Mouse (Mus musculus) lung, postnatal 25 days (tissue): ENCODE data around the gene Dagla.
A peak's percentile ranks its signal among the peaks of the same experiment; 100 is the strongest.

ENCODE experiments used
- DNase-seq: peaks from one replicate; pipeline ENCODE4 v3.0.0; 2022; ENCODE audit warnings: low spot score

Dagla gene

DNA sequence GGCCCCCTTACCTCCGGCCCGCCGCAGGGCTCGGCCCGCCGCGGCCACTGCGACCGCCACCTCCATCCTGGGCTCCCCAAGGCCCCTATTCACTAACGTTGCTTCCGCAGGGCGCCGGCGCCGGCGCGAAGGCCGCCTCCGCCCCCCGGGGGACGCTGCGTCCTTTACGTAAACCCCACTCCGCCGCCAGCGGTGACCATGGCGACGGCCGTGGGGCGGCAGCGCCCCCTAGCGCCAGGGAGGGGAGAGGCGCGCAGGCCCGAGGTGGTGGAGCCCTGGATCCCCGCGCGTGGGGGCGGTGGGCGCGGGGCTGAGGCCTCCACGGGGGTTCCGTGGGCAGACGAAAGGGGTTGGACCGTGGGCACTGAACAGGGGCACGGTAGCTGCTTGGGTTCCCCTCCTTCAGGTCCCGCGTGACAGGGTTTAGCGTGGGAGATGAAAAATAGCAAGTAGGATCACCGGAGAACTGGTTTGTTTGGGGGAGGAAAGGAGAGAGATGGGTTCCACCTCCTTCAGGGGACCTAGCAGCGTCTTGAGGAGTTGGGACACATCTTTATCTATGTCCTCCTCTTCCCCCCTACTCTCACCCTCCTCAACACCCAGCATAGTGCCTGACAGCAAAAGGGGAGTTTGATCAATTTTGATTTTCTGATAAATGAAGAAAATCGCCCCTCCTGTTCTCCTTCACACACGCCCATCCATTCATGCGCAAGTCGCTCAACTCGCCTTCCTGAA lies at the start of gene Dagla:
Dagla (minus strand) TSS at position 68 of the 735 bp plus-strand sequence.
- DNase-seq: peak; percentile 64

DNA sequence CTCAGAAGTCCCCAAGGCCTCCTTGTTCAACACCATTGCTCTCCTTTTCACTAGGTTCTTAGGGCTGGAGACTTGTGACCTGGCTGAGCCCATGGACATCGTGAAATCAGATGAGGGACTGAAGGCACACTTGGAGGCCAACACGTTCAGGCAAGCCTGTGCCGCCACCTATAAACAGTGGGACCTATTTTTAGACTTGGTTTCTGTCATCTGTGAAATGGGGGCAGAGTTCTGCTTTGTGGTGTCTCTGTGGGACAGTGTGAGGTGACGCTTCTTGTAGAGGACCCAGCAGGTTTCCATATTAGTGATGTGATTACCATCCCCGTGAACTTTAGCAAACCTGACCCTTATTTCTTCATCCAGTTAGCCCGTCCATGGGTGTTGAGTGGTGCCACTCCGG lies 47.5 kb upstream of the Dagla start:
- no peak for DNase-seq

DNA sequence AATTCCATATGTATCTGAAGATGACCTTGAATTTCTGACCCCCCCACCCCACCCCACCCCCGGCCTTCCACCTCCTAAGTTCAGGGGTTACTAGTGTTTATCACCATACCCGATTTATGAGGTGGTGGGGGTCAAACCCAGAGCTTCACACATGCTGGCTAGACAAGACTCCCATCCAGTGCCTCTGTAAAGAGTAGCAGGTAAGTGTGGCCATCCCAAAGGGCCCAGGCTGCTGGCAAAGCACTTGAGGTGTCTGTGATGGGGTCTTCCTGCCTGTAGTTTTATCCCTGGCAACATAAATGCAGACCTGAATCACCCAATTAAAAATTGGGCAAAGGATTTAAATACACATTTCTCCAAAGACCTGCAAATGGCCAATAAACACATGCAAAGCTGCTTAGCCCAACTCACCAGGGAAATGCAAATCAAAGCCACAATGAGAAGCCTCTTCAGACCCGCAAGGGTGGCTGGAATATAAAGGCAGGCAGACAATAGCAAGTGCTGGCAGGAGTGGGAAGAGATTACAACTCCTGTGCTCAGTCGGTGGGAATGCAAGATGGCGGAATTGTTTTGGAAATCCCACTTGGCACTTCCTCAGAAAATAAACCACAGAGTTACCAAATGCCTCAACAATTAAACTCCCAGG lies 43.1 kb upstream of the Dagla start:
- no peak for DNase-seq

DNA sequence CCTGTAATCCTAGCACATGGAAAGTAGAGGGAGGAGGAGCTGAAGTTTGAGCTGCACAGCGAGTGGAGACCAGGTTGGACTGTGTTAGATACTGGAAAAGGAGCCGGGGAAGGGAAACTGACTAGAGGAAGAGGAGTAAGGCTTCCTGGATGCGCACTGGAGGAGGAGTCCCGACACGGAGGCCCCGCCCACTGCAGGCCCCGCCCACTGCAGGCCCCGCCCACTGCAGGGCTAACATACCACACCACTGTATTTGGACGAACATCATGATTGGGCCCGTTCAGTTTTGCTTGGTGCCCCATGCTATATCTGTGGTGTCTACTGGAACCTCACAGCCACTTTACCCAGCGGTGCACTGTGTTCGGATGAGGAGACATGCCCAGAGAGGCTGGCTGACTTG lies 41.0 kb upstream of the Dagla start:
- DNase-seq: no peak

DNA sequence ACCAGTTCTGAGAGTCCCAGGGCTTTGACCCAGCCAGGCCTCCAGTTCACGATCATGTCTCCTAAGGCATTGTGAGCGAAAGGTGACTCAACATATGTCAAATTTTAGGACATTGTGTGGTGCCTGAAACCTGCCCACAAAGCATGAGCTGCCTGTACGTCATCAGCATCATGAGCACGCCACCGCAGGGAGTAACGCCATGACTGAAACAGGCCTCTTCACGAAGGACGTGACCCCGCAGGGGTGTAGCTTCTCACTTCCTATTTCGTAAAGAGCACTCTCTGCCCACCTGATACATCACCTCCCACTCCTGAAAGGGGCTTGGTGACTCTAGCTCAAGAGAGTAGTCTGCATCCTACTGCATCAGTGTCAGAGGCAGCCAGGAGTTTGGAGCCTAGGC lies 39.2 kb upstream of the Dagla start:
- DNase-seq: no peak

DNA sequence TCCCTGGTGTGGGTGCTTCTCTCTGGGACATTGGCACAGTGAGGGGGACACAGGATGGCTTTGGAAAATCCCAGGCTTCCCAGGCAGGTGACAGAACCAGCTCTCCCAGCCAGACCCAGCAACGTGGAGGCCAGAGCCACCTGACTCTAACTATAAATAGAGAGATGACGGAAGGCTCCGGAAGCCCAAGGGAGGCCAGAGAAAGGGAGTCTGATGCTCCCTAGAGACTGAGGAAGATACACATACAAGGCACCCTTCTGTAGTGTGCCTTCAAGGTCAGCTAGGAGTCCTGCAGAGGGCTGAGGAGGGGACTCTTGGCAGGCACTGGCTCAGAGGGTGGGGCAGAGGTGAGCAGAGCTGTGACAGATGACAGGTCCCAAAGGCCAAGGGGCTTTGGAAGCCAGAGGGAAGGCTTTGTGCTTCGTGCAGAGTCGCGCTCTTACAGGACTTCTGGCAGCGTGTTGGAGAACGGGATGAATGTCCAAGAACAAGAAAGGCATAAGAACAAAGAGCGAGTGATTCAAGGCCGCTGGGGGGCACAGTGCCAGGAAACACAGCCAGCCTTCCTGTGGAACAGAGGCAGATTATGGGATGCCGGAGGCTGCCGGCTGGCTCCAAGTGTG lies 37.3 kb upstream of the Dagla start:
- DNase-seq: peak; percentile 20

DNA sequence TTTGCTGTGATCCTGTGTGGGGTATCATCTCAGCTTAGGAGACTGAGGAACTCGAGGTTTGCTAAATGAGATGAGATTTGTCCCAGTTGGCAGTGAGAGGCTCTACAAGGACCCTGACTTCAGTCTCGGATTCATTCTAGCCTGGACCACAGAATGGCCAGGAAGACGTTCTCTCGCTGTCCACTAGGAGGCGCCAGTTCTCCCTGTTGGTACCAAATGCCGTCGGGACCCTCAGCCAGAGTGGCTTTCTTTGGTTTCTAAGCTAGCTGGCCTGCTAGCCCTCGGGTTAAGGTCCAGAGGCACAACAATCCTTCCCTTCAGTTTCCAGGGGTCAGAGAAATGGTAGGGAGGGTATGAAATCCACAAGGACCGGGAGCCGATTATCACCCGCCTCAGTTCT lies 36.5 kb upstream of the Dagla start:
- peak; percentile 35 for DNase-seq

DNA sequence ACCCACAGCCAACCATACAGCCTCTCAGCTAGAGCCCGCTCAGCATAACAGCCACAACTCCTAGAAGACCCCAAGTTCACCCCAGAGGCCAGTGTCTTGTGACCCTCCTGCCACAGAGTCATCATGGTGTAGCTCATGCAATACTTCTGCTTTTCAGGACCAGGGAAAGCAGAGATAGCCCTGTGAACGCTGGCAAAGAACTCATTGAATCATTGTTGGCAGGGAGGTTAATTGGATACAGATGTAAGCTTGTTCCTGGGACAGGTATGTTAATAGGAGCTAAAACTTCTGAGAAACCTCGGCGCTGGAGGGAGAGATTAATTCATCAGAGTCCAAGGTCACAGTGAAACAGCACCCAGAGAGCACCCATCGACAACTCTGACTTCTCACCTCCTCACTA lies 36.0 kb upstream of the Dagla start:
- no peak for DNase-seq

DNA sequence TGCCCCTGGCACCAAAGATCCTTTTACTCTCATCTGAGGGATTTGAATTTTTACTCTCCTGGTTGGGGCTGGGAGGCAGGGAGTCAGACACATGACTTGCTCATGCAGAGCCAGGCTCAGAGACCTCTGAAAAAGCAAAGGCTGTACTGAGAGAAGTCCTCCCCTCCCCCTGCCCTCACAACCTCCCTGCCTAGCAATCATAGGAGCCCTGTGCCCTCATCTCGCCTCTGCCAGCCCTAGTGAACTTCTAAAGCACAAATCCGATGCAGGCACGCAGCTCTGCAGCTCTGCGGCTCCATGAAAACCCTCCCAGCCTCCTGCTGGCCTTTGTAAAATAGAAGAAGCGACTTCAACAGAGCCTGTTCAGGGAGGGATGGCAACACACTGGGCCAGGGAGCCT lies 34.6 kb upstream of the Dagla start:
- no peak for DNase-seq

DNA sequence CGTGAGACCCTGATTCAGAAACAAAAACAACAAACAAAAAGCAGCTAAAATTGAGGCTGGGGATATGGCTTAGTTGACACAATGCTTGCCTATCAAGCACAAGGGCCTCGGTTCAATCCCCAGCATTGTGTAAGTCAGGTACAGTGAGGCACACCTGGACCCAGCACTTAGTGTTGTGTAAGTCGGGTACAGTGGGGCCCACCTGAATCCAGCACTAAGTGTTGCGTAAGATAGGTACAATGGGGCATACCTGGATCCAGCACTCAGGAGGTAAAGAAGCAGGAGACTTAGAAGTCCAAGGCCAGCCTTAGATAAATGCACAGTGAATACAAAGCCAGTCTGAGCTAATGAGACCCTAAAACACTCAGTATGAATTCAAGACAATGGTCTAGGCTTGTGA lies 34.0 kb upstream of the Dagla start:
- DNase-seq: no peak

DNA sequence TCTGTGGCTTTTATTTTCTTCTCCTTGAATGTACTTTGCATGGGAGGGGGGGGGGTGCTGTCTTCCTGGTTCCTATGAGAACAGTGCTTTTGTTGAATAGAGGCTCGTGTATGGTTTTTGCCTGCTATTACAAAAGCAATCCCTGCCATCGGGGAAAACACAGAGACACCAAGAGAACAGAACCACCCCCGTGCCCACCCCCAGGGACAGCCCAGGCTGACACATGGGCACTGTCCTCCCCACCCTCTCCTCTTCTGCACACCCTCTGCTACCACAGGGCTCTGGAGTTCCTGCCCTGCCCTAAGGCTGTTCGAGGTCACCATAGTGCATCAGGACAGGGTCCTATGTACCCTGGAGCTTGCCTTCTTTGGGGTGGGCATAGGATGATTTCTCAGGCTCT lies 29.8 kb upstream of the Dagla start:
- DNase-seq: no peak

DNA sequence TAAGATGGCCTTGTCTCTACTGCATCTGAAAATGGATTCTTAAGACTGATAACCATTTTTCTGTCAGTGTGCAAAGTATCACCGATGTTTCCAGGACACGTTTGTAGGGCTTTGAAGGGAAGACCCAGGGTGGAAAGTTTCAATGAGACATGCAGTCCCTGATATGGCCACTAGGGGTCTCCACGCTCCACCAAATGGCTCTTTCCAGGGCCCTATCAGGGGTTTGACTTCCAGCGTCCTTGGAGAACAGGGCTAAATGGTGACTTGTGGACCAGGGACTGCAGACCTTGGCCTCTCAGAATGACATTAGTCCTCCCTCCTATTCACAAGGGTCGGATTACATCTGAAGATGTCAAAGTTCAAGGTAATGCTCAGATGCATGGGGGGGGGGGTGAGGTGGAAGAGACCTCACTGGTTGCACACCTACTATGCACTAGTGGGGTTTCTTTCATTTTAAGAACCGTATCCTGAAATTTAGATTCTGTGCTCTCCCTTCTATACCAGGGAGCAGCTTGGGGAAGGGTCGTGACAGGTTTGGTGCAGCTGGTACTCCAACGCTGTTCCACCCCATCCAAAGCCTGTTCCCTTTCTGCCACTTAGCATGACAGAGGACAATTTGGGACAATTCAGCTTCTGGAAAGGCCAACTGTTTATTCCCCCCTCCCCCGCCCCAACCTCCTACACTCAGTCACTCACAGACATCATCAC lies 29.0 kb upstream of the Dagla start:
- peak; percentile 58 for DNase-seq

DNA sequence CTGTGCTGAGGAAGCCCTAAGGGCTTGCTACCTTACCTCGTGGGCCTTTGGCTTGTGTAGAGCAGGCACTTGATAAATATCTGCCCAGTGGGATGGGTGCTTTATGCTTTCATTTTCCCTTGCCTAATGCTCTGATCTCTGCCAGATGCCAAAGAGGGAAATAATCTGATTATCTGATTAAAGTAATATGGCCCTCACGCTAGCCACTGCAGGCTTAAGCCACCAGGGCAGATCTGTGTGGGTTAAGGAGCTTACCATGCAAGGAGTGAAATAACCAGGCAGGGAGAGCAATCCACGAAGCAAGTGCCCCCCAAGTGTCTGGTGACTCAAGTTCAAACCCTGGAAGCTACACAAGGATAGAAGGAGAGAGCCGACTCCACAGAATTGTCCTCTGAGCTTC lies 27.0 kb upstream of the Dagla start:
- DNase-seq: no peak

DNA sequence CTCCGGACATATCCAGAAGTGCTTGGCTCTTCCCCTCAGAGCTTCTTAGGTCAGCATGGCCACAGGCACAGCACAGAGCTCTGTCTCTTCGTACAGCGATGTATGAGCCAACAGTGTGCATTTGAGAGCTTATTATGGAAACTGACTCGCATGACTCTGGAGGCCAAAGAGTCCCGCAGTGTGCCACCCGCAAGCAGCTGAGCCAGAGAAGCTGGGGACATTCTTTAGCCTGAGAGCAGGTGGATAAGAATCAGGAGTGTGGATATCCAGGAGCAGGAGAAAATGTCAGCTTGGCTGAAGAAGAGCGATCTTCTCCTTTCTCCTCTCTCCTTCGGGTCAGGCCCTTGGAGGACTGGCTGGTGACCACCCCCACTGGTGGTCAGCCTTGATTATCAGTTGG lies 24.4 kb upstream of the Dagla start:
- DNase-seq: no peak

DNA sequence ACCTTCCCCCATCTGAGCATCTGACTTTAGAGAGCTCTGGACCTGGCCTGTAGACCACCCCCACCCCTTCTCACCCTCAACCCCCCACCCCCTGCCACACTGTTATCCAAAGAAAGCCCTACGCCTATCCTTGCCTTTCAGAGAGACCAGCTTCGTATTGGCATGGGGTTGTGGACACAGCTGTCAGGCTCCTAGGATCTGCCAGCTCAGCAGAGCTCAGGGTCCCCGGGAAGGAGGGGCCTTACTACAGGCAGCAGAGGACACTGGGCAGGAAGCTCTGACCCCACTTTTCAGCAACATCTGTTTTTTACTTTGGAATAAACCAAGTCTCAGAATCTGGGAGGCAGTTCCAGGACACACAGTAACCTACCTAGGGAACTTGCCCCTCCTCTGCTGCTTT lies 21.9 kb upstream of the Dagla start:
- DNase-seq: no peak

DNA sequence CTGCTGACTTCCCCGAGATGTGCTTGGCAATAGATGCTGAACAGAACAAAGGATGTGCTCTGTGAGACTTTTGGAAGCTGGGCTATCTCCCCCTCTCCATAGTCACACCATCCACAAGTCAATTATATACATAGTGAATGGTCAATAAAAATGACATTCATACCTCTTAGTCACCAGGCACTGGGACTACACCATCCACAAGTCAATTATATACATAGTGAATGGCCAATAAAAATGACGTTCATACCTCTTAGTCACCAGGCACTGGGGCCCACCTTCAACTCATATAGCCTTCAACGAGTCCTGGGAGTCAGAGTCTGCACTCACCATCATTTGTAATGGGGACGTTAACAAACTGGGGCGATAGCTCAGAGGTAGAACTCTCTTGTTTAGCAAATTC lies 19.2 kb upstream of the Dagla start:
- DNase-seq: no peak

DNA sequence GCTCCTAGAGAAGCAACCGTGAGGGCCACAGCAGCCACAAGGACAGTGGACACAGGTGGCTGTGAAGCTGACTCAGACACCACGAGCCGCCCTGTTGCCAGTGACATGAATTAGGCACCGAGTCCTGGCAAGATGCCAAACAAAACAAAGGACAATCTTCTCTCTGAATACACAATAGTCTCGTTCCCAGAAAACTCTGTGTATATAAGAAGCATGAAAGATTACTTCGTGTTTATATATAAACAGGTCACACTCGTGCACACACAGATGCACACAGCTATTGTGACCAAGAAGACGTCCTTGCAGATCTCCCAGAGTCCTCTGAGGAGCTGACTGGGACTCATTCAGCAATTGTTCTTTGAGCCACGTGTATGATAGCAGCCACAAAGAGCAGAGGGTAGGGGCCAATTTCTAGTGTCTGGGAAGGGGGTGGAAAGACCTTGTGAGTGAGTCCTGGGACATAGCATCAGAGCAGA lies 18.7 kb upstream of the Dagla start:
- peak; percentile 65 for DNase-seq

DNA sequence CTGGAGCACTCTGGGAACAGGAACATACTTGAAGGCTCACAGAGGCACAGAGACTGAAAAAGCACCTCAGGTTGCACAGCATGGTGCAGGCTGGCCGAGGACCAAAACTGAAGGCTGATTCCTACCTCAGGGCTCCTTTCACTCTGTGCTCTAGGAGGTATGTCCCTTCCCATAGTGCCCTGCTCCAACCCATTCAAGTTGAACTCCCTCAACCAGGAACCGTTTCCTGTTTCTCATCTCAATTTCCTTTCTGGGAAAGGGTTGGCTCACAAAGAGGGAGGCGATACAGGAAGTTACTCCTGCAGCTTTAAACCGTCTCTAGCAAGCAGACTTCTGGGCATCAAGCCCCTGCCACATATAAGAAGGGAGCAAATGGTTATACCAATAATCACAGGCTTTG lies 13.1 kb upstream of the Dagla start:
- no peak for DNase-seq

DNA sequence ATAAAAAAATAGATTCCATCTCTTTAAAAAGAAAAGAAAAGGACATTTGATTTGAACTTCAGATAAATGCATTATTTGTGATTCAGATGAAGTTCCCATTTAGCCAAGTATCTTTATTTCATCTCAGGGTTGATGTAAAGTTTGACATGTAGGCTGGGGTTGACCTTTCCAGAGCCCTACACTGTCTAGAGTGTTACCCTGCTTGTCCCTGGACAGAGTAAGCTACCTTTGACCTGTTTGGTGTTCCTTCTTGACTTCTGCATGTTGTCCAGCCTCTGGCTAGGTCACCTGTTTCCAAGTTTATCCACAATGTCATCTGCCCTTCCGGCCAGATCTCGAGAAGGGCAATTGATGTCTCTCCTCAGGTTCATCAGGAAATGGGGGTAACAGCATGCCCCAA lies 12.7 kb upstream of the Dagla start:
- no peak for DNase-seq

DNA sequence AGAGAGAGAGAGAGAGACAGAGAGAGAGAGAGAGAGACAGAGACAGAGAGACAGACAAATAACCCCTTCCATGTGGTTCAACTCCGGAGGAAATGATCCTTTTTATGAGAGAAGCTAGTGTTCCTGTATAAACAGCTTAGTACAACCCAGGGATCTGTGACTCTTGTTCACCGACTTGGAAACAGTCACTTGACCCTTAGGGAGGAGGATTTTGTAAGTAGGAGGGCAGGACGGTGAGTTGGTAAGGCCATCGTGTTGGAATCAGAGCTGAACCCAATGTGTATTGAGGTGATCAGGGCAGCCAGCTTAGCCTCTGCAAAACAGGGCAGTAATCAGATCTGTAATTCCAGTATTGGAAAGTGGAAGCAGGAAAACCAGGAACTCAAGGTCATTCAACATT lies 12.3 kb upstream of the Dagla start:
- no peak for DNase-seq

DNA sequence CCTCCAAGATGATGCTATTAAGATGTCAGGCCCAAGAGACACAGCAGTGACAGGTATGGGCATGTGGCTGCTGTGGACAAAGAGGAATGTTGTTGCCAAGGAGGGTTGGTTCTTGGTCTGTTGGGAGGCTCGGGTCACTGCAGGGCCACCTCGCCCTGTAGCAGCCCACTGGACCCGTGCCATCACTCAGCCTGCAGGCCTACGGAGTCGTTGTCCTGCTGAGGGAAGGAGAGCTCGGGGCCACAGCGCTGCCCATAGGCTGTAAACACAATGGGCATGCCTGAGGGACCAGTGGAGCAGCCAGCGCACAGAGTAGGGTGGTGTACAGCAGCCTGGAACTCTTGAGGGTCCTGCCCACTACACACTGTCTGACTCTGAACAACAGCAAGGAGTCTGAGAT lies 7.4 kb upstream of the Dagla start:
- DNase-seq: no peak

DNA sequence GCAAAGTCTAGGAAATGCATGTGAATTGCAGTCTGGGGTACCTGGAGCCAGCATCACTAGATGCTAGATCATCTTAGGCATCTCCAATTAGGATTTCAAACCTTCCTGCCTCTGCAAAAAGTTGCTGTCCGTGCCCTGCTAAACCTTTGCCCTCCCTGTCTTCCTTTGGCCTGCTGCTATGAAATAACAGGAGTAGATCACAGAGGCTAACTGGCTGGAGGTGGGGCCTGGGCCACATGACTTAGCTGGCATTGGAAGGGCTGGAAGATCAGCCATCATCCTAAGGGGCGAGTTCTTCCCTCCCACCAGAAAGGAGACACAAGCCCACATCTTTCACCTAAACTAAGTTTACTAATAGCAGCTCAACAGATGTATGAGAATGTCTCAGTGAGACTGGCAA lies 4.3 kb upstream of the Dagla start:
- DNase-seq: no peak

DNA sequence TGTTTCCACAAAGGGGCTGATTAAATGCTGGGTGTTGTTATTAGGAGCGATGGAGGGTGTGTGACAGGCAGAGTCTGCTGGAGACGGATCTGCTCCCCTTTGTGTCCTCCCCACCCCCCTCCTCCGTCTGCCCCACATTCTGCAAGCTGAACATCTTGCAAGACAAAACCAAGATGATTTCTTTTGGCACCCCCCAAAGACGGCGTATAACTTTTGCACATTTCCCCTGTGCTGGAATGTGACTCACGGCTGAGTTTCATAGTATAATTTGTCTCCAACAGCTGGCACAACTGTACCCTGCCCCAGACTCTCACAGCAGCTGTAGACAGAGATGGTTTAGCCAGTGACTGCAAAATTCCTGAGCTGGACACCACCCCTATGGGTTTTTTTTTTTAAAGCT lies 3.3 kb upstream of the Dagla start:
- no peak for DNase-seq
